Mouse (Mus musculus) cerebellum, adult 2 months (tissue): ENCODE measurements at regions not wholly inside any gene's neighbourhood (a gene's known extent, or its start where the extent isn't known, plus 50 kb on each side); places are given as distances from the start of the nearest gene placed in this dataset.

ENCODE experiments used
- CTCF ChIP-seq: fragments of 200-500 bp; IDR thresholded peaks from 2 replicates; pipeline ENCODE4 v1.5.1; 2011; ENCODE audit warnings: low read depth, mild to moderate bottlenecking, control low read depth, low read length, moderate library complexity, borderline replicate concordance; ENCODE audit not compliant: insufficient read depth
- POLR2A ChIP-seq: fragments of 200-500 bp; IDR thresholded peaks from 2 replicates; pipeline ENCODE4 v1.6.1; 2011; ENCODE audit warnings: low read length, control low read depth, borderline replicate concordance; ENCODE audit not compliant: insufficient read depth

- TF ChIP-seq CTCF (no peak), POLR2A (no peak)
Measured at GRCm38 (mm10) chr4:83988314-83988713, 463.0 kb downstream of the Ccdc171 start.
